Mouse (Mus musculus) heart, postnatal 0 days (tissue): ENCODE data around the gene Sh3d19.

Experiments
- CTCF ChIP-seq: IDR thresholded peaks from 2 replicates; pipeline ENCODE4 v1.5.1; 2016; ENCODE audit warnings: antibody characterized with exemption, control low read depth, low read depth
- EP300 ChIP-seq: IDR thresholded peaks from 2 replicates; pipeline ENCODE4 v1.6.1; 2016; ENCODE audit warnings: antibody characterized with exemption, low read depth

DNA sequence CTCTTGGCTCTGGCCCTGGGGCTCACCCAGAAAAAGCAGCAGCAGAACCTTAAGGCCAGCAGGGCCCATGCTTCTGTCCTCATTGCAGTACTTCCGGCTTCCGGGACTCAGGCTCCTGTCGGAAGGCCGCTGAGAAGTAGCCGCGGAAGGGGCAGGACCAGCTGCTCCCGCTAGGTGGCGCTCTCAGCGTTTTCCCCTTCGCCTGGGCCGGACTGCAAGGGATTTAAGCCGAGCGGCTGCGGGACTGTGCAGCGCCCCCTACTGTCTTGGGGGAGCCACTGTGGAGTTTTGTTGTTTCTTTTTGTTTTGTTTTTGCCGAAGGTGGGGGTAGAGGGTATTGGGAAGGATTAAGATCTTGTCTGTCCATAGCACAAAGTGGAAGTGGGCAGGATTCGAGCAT is 31.5 kb downstream of the Sh3d19 start, which contains the start of gene Prss48:
- TF ChIP-seq CTCF: peak; percentile 13; the same call in 1 of the 2 replicates
- no peak for TF ChIP-seq EP300
